Mouse (Mus musculus) thymus, adult 2 months (tissue): ENCODE measurements around the gene Rgs6. TPM values are rescaled to one million over a fixed set of nuclear protein-coding genes. Genes with fewer than 3 reads are reported as not detected.

ENCODE experiments used
- DNase-seq: peaks from one replicate; pipeline ENCODE4 v3.0.0; 2021
- H3K27ac ChIP-seq: fragments of 200-500 bp; 2 replicates; pipeline ENCODE4 v1.5.1; 2012; ENCODE audit warnings: low read length, control low read depth; ENCODE audit not compliant: control insufficient read depth, insufficient read depth
- H3K27me3 ChIP-seq: fragments of 200-500 bp; 2 replicates; pipeline ENCODE4 v1.6.1; 2012; ENCODE audit warnings: mild to moderate bottlenecking, low read length, moderate library complexity, mixed read lengths; ENCODE audit not compliant: control insufficient read depth, insufficient read depth
- H3K36me3 ChIP-seq: fragments of 200-500 bp; 2 replicates; pipeline ENCODE4 v1.6.1; 2012; ENCODE audit warnings: mild to moderate bottlenecking, low read length, moderate library complexity; ENCODE audit not compliant: control insufficient read depth, insufficient read depth
- H3K4me1 ChIP-seq: fragments of 200-500 bp; replicated peaks from 2 replicates; pipeline ENCODE4 v1.6.1; 2012; ENCODE audit warnings: low read length; ENCODE audit not compliant: control insufficient read depth, insufficient read depth
- H3K4me3 ChIP-seq: fragments of 200-500 bp; 2 replicates; pipeline ENCODE4 v1.5.1; 2012; ENCODE audit warnings: mild to moderate bottlenecking, low read length, control low read depth, moderate library complexity; ENCODE audit not compliant: control insufficient read depth, insufficient read depth
- CTCF ChIP-seq: fragments of 200-500 bp; IDR thresholded peaks from 2 replicates; pipeline ENCODE4 v1.5.1; 2012; ENCODE audit warnings: mild to moderate bottlenecking, control low read depth, low read length, moderate library complexity, borderline replicate concordance; ENCODE audit not compliant: control insufficient read depth, poor library complexity, insufficient read depth; ENCODE audit errors: extremely low read depth
- POLR2A ChIP-seq: fragments of 200-500 bp; IDR thresholded peaks from 2 replicates; pipeline ENCODE4 v1.6.1; 2012; ENCODE audit warnings: mild to moderate bottlenecking, low read length, control low read depth, moderate library complexity; ENCODE audit not compliant: control insufficient read depth, poor library complexity, insufficient read depth; ENCODE audit errors: extremely low read depth
- WGBS: fragments of 180-500 bp; shearing (Covaris S2); methylation state at CpG from one replicate; pipeline ENCODE4 v1.1.7; 2018; 5-methylcytosine and 5-hydroxymethylcytosine counted together
- polyA plus RNA-seq: library from polyadenylated mRNA; depleted of rRNA; stranded (reverse); fragments of >200 nt; gene quantifications from 2 replicates; pipeline ENCODE4 v1.2.3, GENCODE M21; 2012

The Rgs6 gene
- polyA plus RNA-seq, 1 experiment = 0.46 TPM

DNA sequence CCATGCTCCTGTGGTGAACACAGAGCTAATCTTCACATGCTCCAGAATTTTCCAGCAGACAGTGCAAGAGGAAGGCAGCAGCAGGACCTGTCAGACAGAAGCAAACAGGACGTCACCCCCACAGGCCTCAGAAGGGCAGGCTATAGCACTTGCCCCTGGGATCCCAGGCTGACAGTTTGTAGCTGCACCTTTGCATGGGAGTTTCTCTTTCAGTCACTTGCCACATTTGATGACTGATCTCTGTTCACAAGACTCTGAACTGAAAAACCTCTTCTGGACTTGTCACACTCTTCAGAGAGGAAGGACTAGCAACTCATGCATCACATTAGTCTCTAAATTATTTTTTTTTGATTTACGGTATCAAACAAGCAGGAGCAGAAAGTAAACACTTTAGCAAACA lies 126.2 kb downstream of the Rgs6 start:
- no peaks in the 10 kb centered on the region for H3K27me3 ChIP-seq
- H3K4me3 ChIP-seq = no peak overlapping the region
- WGBS = 83% methylated on average over 2 of the region's 2 CpGs
- DNase-seq = no peak
- TF ChIP-seq CTCF (no peak), POLR2A (no peak)
- no peaks in the 10 kb centered on the region for H3K4me1 ChIP-seq
- no peak overlapping the region for H3K27ac ChIP-seq
- no peaks in the 10 kb centered on the region for H3K36me3 ChIP-seq

DNA sequence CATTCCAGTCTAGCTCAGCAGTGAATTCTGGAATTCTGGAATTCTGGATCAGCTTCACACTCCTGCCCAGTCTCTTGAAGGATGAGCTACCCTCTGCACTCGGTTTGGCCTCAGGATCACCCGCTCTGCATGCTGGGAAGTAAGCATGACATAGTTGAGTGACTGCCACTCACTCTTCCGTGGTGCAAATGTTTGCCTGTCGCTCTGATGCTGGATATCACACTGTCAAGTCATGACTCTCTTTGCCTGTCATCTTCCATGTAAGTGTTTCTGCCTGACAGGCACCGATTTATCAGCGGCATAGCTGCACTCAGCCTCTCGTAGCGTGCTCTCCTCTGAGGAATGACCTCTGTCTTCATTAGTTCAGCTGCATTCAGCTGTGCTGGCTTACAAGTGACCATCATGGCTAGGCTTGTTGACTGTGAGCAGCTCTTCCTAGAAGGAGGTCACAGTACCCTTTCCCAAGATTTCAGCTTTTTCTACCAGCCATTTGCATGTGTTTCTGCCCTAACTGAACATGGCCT lies 135.0 kb downstream of the Rgs6 start:
- TF ChIP-seq CTCF (no peak), POLR2A (no peak)
- Histone ChIP-seq H3K36me3 (no peaks in the 10 kb centered on the region), H3K27me3 (no peaks in the 10 kb centered on the region), H3K4me3 (no peak overlapping the region), H3K27ac (no peak overlapping the region), H3K4me1 (no peaks in the 10 kb centered on the region)
- no peak for DNase-seq
- 90% methylated on average over 8 of the region's 8 CpGs for WGBS

DNA sequence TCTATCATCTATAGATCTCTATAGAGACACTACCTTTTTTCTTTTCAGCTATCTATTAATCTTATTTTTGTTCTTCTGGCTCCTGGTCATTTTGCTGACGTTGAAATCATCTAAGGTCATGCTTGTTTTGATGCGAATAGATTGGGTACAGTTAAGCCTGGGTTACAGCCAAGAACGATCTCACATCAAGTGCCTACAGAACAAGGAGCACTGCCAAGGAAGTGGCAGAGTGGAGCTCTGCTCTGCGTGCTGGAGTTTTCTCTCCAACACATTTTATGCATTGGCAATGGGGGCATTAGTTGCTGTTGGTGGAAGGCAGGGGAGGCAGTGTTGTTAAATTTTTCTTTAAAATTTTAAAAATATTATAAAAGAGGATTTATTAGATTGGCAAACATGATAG lies 138.2 kb downstream of the Rgs6 start:
- no peaks in the 10 kb centered on the region for H3K4me1 ChIP-seq
- no peaks in the 10 kb centered on the region for H3K27me3 ChIP-seq
- WGBS = 94% methylated on average over 4 of the region's 4 CpGs
- no peak for DNase-seq
- H3K36me3 ChIP-seq = no peaks in the 10 kb centered on the region
- TF ChIP-seq CTCF (no peak), POLR2A (no peak)
- H3K27ac ChIP-seq = no peak overlapping the region
- H3K4me3 ChIP-seq = no peak overlapping the region

DNA sequence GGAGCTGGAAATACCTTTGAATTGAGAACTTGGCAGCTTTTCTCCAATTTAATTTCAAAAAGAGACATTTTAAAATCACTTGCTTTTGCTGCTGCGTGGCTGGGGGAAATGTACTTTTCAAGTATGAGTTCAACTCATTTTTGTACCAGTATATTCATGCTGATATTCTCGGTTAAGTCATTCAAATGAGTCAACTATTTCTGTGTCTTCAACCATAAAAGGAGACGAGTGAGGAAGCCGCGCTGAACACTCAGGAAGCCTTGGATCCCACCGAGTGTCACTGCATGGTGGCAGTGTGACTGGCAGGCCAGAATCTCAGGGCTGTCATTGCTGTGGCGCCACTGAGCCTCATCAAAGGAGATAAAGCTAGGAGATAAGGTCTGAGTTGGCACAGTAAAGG lies 143.5 kb downstream of the Rgs6 start:
- DNase-seq = no peak
- Histone ChIP-seq H3K27ac (no peak overlapping the region), H3K4me3 (no peak overlapping the region), H3K4me1 (no peaks in the 10 kb centered on the region), H3K36me3 (no peaks in the 10 kb centered on the region), H3K27me3 (no peaks in the 10 kb centered on the region)
- no peak for TF ChIP-seq CTCF
- TF ChIP-seq POLR2A = no peak
- WGBS = 51% methylated on average over 7 of the region's 7 CpGs

- Histone ChIP-seq H3K27me3 (no peaks in the 10 kb centered on the region), H3K36me3 (no peaks in the 10 kb centered on the region), H3K27ac (no peak overlapping the region), H3K4me3 (no peak overlapping the region), H3K4me1 (no peaks in the 10 kb centered on the region)
- 74% methylated on average over 3 of the region's 3 CpGs for WGBS
- TF ChIP-seq CTCF = no peak
- no peak for TF ChIP-seq POLR2A
- no peak for DNase-seq
Measured at GRCm38 (mm10) chr12:82742955-82743354, 154.9 kb downstream of the Rgs6 start.

GRCm38 (mm10) chr12:82744026-82744425 lies 155.9 kb downstream of the Rgs6 start:
- TF ChIP-seq CTCF (no peak), POLR2A (no peak)
- WGBS = 73% methylated on average over 3 of the region's 3 CpGs
- H3K27me3 ChIP-seq = no peaks in the 10 kb centered on the region
- DNase-seq = no peak
- H3K27ac ChIP-seq = no peak overlapping the region
- H3K4me1 ChIP-seq = no peaks in the 10 kb centered on the region
- no peak overlapping the region for H3K4me3 ChIP-seq
- no peaks in the 10 kb centered on the region for H3K36me3 ChIP-seq

- no peaks in the 10 kb centered on the region for H3K27me3 ChIP-seq
- no peak for DNase-seq
- no peak overlapping the region for H3K4me3 ChIP-seq
- TF ChIP-seq POLR2A (no peak), CTCF (no peak)
- H3K4me1 ChIP-seq = no peaks in the 10 kb centered on the region
- H3K36me3 ChIP-seq = no peaks in the 10 kb centered on the region
- H3K27ac ChIP-seq = no peak overlapping the region
- WGBS = 86% methylated on average over 3 of the region's 3 CpGs
Measured at GRCm38 (mm10) chr12:82744826-82745225, 156.7 kb downstream of the Rgs6 start.
